Mouse (Mus musculus): ENCODE results near the gene 1700061G19Rik. TPM values are rescaled to one million over a fixed set of nuclear protein-coding genes. Genes with fewer than 3 reads are reported as not detected.

1700061G19Rik gene
- total RNA-seq, 1 experiment, result 17.3 TPM

DNA sequence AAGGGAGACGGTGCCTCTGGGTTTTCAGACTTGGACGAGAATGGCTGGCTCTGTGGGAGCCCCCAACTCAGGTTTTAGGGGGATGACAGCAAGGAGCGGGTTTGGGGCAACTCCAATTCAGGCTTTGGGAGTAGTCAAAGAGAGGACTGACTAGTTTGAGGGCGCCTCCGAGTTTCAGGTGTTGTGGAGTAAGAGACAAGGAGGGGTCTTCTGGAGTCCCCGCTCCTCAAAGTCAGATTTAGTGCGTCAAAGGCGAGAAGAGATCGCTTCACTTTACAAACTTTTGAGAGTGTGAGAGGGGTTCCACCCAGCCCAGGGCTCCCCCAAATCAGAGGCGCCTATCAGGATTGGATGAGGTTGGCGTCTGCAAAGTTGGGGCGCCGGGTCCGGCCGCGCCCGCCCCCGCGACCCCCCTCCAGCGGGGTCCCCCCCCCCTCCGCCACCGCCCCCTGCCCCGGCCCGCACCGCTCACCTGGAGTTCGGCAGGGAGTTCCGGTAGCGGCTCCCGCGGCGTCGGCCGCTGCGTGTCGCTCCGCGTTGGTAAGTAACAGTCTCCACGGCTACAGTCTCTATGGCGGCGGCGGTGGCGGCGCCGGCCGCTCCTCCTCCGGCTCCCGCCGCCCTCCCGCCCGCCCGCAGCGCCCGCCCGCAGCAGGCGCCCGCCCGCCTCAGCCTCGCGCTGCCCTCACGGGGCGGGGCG is 44.7 kb upstream of the 1700061G19Rik start, which contains the start of gene Rfx2:
Gene Rfx2 (minus strand): TSS at position 603 of the 700 bp plus-strand sequence.
- H3K9ac ChIP-seq (ENCODE audit: insufficient read depth, low read depth, low read length, poor library complexity, severe bottlenecking), result peak within 1 kb of the TSS; percentile 81
- TF ChIP-seq MAFK (IDR thresholded peaks at IDR 0.05; ENCODE audit: insufficient read depth, low read depth, low read length), result no peak
- no peak for TF ChIP-seq CHD2 (IDR thresholded peaks at IDR 0.05; ENCODE audit: low read depth, low read length)
- no peak for TF ChIP-seq ZC3H11A (IDR thresholded peaks at IDR 0.05; ENCODE audit: borderline replicate concordance, low read depth, low read length)
- TF ChIP-seq ZNF384 (IDR thresholded peaks at IDR 0.05; ENCODE audit: low read depth, low read length), result no peak
- TF ChIP-seq HCFC1 (IDR thresholded peaks at IDR 0.05; ENCODE audit: borderline replicate concordance, insufficient read depth, low read length), result no peak
- in situ Hi-C loops (cut with MboI; ENCODE audit: low sequenced_read_pairs in 2 of 2, unreplicated experiment in 2 of 2), result no loop called here
- peaks cover 18 to 26% of the 10 kb centered on the region in 2 experiments for H3K4me1 ChIP-seq (ENCODE audit: control insufficient read depth in 2 of 2, insufficient read depth in 2 of 2, low read length in 2 of 2, poor library complexity in 1 of 2)
- DNase-seq (ENCODE audit: low read depth, low spot score), result no peak
- H3K36me3 ChIP-seq (ENCODE audit: control insufficient read depth, insufficient read depth, low read length, poor library complexity, severe bottlenecking), result no peaks in the 10 kb centered on the region; the same call in 1 of the 2 replicates
- H3K4me3 ChIP-seq (ENCODE audit: insufficient read depth in 1 of 2, low read depth in 1 of 2, low read length in 2 of 2, poor library complexity in 1 of 2, severe bottlenecking in 1 of 2), result peak within 1 kb of the TSS; percentile 74 to 86
- no peaks in the 10 kb centered on the region for H3K9me3 ChIP-seq (ENCODE audit: control insufficient read depth, insufficient read depth, low read depth, low read length)
- peak within 1 kb of the TSS; percentile 94 for H3K27ac ChIP-seq (ENCODE audit: insufficient read depth, low read depth, low read length, poor library complexity, severe bottlenecking)

DNA sequence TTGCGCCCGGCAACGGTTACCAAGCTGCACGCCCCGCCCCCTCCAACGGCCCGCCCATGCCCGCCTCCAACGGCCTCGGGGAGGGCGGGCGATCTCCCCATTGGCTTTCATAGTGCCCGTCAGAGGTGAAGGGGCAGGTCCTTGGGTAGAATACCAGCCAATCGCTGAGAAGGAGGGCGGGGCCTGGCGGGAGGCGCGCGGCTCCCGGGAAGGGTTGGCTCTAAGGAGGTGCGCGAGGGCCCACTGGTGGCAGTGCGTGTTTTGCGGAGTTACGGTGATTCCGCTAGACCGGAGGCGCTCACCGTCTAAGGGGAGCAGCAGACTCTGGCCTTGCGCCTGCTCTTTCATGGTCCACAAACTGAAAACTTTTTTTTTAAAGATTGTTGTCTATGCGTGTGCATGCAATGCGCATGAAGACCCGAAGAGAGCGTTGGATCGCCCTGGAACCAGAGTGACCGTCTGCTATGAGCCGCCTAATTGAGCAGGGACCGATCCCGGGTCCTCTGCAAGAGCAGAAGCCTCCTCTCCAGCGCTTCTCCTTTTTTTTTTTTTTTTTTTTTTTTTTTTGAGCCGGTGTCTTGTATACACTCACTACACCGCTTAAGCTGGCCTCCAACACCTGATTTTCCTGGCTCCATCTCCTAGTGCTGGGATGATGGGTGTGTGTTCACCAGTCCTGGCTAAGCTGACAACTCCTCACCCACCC is 44.0 kb upstream of the 1700061G19Rik start:
- Histone ChIP-seq H3K4me3 (ENCODE audit: insufficient read depth in 1 of 2, low read depth in 1 of 2, low read length in 2 of 2, poor library complexity in 1 of 2, severe bottlenecking in 1 of 2) (peak overlapping the region; percentile 50 to 86), H3K4me1 (ENCODE audit: control insufficient read depth in 2 of 2, insufficient read depth in 2 of 2, low read length in 2 of 2, poor library complexity in 1 of 2) (peaks cover 18 to 27% of the 10 kb centered on the region in 2 experiments), H3K36me3 (ENCODE audit: control insufficient read depth, insufficient read depth, low read length, poor library complexity, severe bottlenecking) (no peaks in the 10 kb centered on the region), H3K9ac (ENCODE audit: insufficient read depth, low read depth, low read length, poor library complexity, severe bottlenecking) (peak overlapping the region; percentile 81), H3K27ac (ENCODE audit: insufficient read depth, low read depth, low read length, poor library complexity, severe bottlenecking) (peak overlapping the region; percentile 94), H3K9me3 (ENCODE audit: control insufficient read depth, insufficient read depth, low read depth, low read length) (no peaks in the 10 kb centered on the region)
- TF ChIP-seq HCFC1 (IDR thresholded peaks at IDR 0.05; ENCODE audit: borderline replicate concordance, insufficient read depth, low read length) (no peak), ZNF384 (IDR thresholded peaks at IDR 0.05; ENCODE audit: low read depth, low read length) (peak; percentile 86)
- peak; percentile 94 for DNase-seq (ENCODE audit: low read depth, low spot score)
- in situ Hi-C loops (cut with MboI; ENCODE audit: low sequenced_read_pairs in 2 of 2, unreplicated experiment in 2 of 2), result no loop called here

DNA sequence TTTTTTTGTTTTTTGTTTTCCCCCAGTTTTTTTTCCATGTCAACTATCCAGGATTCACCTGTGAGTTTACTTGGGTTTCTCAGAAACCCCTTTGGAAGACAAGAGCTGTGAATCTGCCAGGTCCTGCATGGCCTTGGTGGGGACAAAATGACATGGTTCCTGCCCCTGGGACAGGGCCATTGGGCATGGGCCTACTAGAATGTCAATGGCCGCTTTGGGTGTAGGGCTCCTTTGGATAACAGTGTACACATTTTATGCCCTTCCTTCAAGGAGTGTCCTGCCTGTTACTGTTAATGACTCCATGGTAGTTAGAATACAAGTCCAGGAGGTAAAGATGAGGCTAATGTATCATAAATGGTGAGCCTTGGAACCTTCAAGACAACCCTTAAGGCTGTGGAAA is 42.4 kb upstream of the 1700061G19Rik start:
- Histone ChIP-seq H3K4me3 (ENCODE audit: insufficient read depth in 1 of 2, low read depth in 1 of 2, low read length in 2 of 2, poor library complexity in 1 of 2, severe bottlenecking in 1 of 2) (no peak overlapping the region), H3K27ac (ENCODE audit: insufficient read depth, low read depth, low read length, poor library complexity, severe bottlenecking) (peak overlapping the region; percentile 94), H3K9me3 (ENCODE audit: control insufficient read depth, insufficient read depth, low read depth, low read length) (no peaks in the 10 kb centered on the region), H3K9ac (ENCODE audit: insufficient read depth, low read depth, low read length, poor library complexity, severe bottlenecking) (peak overlapping the region; percentile 5; the same call in 1 of the 2 replicates), H3K36me3 (ENCODE audit: control insufficient read depth, insufficient read depth, low read length, poor library complexity, severe bottlenecking) (no peaks in the 10 kb centered on the region), H3K4me1 (ENCODE audit: control insufficient read depth in 2 of 2, insufficient read depth in 2 of 2, low read length in 2 of 2, poor library complexity in 1 of 2) (peaks cover 18 to 23% of the 10 kb centered on the region in 2 experiments)
- DNase-seq (ENCODE audit: low read depth, low spot score), result no peak
- in situ Hi-C loops (cut with MboI; ENCODE audit: low sequenced_read_pairs in 2 of 2, unreplicated experiment in 2 of 2), result no loop called here
- TF ChIP-seq CHD2 (IDR thresholded peaks at IDR 0.05; ENCODE audit: low read depth, low read length) (no peak; the same call in 1 of the 2 replicates), HCFC1 (IDR thresholded peaks at IDR 0.05; ENCODE audit: borderline replicate concordance, insufficient read depth, low read length) (no peak), ZNF384 (IDR thresholded peaks at IDR 0.05; ENCODE audit: low read depth, low read length) (no peak), MAFK (IDR thresholded peaks at IDR 0.05; ENCODE audit: insufficient read depth, low read depth, low read length) (no peak), ZC3H11A (IDR thresholded peaks at IDR 0.05; ENCODE audit: borderline replicate concordance, low read depth, low read length) (no peak)

DNA sequence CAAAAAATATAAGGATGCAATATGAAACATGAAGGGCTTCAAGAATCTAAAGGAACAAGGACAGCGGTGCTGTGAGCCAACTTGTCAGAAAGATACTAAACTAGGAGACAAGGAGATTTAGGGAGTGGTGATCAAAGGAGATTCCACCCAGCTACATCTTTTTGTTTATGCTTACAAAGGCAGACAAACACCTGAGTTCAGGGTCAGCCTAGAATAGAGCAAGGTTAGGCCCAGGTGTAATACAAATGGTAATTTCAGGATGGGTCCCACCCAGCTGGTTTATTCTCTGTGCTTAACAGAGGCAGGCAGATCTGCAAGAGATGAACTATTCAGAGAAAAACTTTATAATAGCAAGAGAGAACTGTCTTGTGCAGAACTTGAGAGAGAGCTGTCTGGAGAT is 41.9 kb upstream of the 1700061G19Rik start:
- in situ Hi-C loops (cut with MboI; ENCODE audit: low sequenced_read_pairs in 2 of 2, unreplicated experiment in 2 of 2), result no loop called here
- Histone ChIP-seq H3K9me3 (ENCODE audit: control insufficient read depth, insufficient read depth, low read depth, low read length) (no peaks in the 10 kb centered on the region), H3K27ac (ENCODE audit: insufficient read depth, low read depth, low read length, poor library complexity, severe bottlenecking) (peak overlapping the region; percentile 100; the same call in 1 of the 2 replicates), H3K4me3 (ENCODE audit: insufficient read depth in 1 of 2, low read depth in 1 of 2, low read length in 2 of 2, poor library complexity in 1 of 2, severe bottlenecking in 1 of 2) (no peak overlapping the region), H3K9ac (ENCODE audit: insufficient read depth, low read depth, low read length, poor library complexity, severe bottlenecking) (no peak overlapping the region), H3K36me3 (ENCODE audit: control insufficient read depth, insufficient read depth, low read length, poor library complexity, severe bottlenecking) (no peaks in the 10 kb centered on the region), H3K4me1 (ENCODE audit: control insufficient read depth in 2 of 2, insufficient read depth in 2 of 2, low read length in 2 of 2, poor library complexity in 1 of 2) (peaks cover 18 to 23% of the 10 kb centered on the region in 2 experiments)
- no peak for TF ChIP-seq MAFK (IDR thresholded peaks at IDR 0.05; ENCODE audit: insufficient read depth, low read depth, low read length)
- no peak for TF ChIP-seq ZNF384 (IDR thresholded peaks at IDR 0.05; ENCODE audit: low read depth, low read length)
- TF ChIP-seq CHD2 (IDR thresholded peaks at IDR 0.05; ENCODE audit: low read depth, low read length), result no peak; the same call in 1 of the 2 replicates
- peak; percentile 75 for DNase-seq (ENCODE audit: low read depth, low spot score)
